Mouse (Mus musculus): Measurements from ENCODE around the gene Abca12. TPM values are rescaled to one million over a fixed set of nuclear protein-coding genes. Genes with fewer than 3 reads are reported as not detected.

Gene Abca12
- polyA plus RNA-seq, 1 experiment from 2014 or later, result 0.07 TPM

DNA sequence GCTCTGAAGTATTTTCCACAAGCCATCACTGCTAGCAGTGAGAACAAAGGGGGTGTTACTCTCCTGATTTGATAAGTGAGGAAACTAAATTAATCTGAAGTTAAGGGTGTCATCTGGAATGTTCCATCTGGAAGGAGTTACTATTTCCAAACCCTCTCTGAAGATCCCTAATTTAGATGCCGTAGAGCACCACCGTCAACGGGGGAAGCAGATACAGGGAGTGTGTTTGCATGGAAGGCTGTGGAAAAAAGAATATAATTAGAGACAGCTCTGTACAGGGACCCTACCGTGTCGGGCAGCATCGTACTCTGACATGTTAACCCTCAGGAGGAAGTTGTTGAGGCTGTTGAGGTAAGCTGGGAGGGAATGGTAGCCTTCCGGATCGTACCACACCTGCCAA, 142.6 kb downstream of the Abca12 start:
- Histone ChIP-seq H3K9me3 (ENCODE audit: control insufficient read depth, low read length) (no peaks in the 10 kb centered on the region), H3K4me1 (ENCODE audit: control insufficient read depth, insufficient read depth, low read length) (no peaks in the 10 kb centered on the region), H3K36me3 (ENCODE audit: control insufficient read depth, insufficient read depth, low read length) (no peaks in the 10 kb centered on the region), H3K27me3 (ENCODE audit: control insufficient read depth, insufficient read depth, low read length) (no peaks in the 10 kb centered on the region), H3K27ac (replicated peaks; ENCODE audit: low read depth, low read length) (no peak overlapping the region), H3K4me2 (ENCODE audit: low read depth, severe bottlenecking) (no peak overlapping the region), H3K4me3 (ENCODE audit: low read depth, low read length) (no peak overlapping the region), H3K9ac (ENCODE audit: low read length) (no peak overlapping the region)
- ATAC-seq (ENCODE audit: insufficient number of reproducible peaks, low FRiP score, low TSS enrichment, low read depth) (no peak), DNase-seq (ENCODE audit: low spot score) (no peak)
- WGBS, result 63% methylated on average over 8 of the region's 8 CpGs

- ATAC-seq (ENCODE audit: insufficient number of reproducible peaks, low FRiP score, low TSS enrichment, low read depth), result no peak
Observed at GRCm38 (mm10) chr1:71270083-71270482, 144.6 kb downstream of the Abca12 start.

GRCm38 (mm10) chr1:71266630-71267029, 148.1 kb downstream of the Abca12 start:
- 91% methylated on average over 8 of the region's 8 CpGs for WGBS
- ATAC-seq (ENCODE audit: insufficient number of reproducible peaks, low FRiP score, low TSS enrichment, low read depth), result no peak
- H3K36me3 ChIP-seq (ENCODE audit: control insufficient read depth, insufficient read depth, low read length), result no peaks in the 10 kb centered on the region

More at GRCm38 (mm10) chr1:71270083-71270482, 144.6 kb downstream of the Abca12 start:
- Histone ChIP-seq H3K4me3 (ENCODE audit: low read depth, low read length) (no peak overlapping the region), H3K4me1 (ENCODE audit: control insufficient read depth, insufficient read depth, low read length) (no peaks in the 10 kb centered on the region), H3K9me3 (ENCODE audit: control insufficient read depth, low read length) (no peaks in the 10 kb centered on the region), H3K4me2 (ENCODE audit: low read depth, severe bottlenecking) (no peak overlapping the region), H3K36me3 (ENCODE audit: control insufficient read depth, insufficient read depth, low read length) (no peaks in the 10 kb centered on the region), H3K27ac (replicated peaks; ENCODE audit: low read depth, low read length) (no peak overlapping the region), H3K9ac (ENCODE audit: low read length) (no peak overlapping the region), H3K27me3 (ENCODE audit: control insufficient read depth, insufficient read depth, low read length) (no peaks in the 10 kb centered on the region)
- WGBS, result 92% methylated on average over 3 of the region's 3 CpGs
- DNase-seq (ENCODE audit: low spot score), result no peak

GRCm38 (mm10) chr1:71263532-71263931, 151.2 kb downstream of the Abca12 start:
- H3K9ac ChIP-seq (ENCODE audit: low read length), result no peak overlapping the region
- no peak overlapping the region for H3K27ac ChIP-seq (replicated peaks; ENCODE audit: low read depth, low read length)
- H3K4me3 ChIP-seq (ENCODE audit: low read depth, low read length), result no peak overlapping the region
- no peaks in the 10 kb centered on the region for H3K36me3 ChIP-seq (ENCODE audit: control insufficient read depth, insufficient read depth, low read length)
- no peaks in the 10 kb centered on the region for H3K27me3 ChIP-seq (ENCODE audit: control insufficient read depth, insufficient read depth, low read length)
- no peak overlapping the region for H3K4me2 ChIP-seq (ENCODE audit: low read depth, severe bottlenecking)
- 93% methylated on average over 7 of the region's 7 CpGs for WGBS
- DNase-seq (ENCODE audit: low spot score), result no peak
- ATAC-seq (ENCODE audit: insufficient number of reproducible peaks, low FRiP score, low TSS enrichment, low read depth), result no peak
- H3K4me1 ChIP-seq (ENCODE audit: control insufficient read depth, insufficient read depth, low read length), result no peaks in the 10 kb centered on the region
- no peaks in the 10 kb centered on the region for H3K9me3 ChIP-seq (ENCODE audit: control insufficient read depth, low read length)

More at GRCm38 (mm10) chr1:71266630-71267029, 148.1 kb downstream of the Abca12 start:
- H3K4me1 ChIP-seq (ENCODE audit: control insufficient read depth, insufficient read depth, low read length), result no peaks in the 10 kb centered on the region
- DNase-seq (ENCODE audit: low spot score), result no peak
- H3K27ac ChIP-seq (replicated peaks; ENCODE audit: low read depth, low read length), result no peak overlapping the region
- H3K9ac ChIP-seq (ENCODE audit: low read length), result no peak overlapping the region
- H3K9me3 ChIP-seq (ENCODE audit: control insufficient read depth, low read length), result no peaks in the 10 kb centered on the region
- no peak overlapping the region for H3K4me2 ChIP-seq (ENCODE audit: low read depth, severe bottlenecking)
- H3K27me3 ChIP-seq (ENCODE audit: control insufficient read depth, insufficient read depth, low read length), result no peaks in the 10 kb centered on the region
- no peak overlapping the region for H3K4me3 ChIP-seq (ENCODE audit: low read depth, low read length)

DNA sequence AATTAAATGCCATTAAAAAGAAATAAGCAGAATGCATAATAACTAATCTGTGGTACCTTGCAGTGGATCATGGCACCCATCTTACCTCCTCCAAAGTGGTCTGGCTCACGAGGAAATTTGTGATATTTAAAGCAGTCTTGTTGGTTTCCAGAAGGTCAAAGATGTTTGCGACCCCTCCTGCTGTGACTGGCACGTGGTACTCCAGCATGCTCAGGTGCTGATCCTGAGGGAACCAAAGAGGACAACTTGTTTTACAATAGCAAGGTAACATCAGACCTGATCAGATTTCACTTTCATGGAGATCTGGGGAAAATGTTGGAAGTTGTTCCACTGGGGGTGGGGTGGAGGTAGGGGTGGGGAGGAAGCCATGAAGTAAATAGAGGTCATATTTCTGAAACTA, 170.1 kb downstream of the Abca12 start:
- Histone ChIP-seq H3K27ac (replicated peaks; ENCODE audit: low read depth, low read length) (no peak overlapping the region), H3K9me3 (ENCODE audit: control insufficient read depth, low read length) (no peaks in the 10 kb centered on the region), H3K9ac (ENCODE audit: low read length) (no peak overlapping the region), H3K4me1 (ENCODE audit: control insufficient read depth, insufficient read depth, low read length) (no peaks in the 10 kb centered on the region), H3K36me3 (ENCODE audit: control insufficient read depth, insufficient read depth, low read length) (no peaks in the 10 kb centered on the region), H3K4me3 (ENCODE audit: low read depth, low read length) (no peak overlapping the region), H3K4me2 (ENCODE audit: low read depth, severe bottlenecking) (no peak overlapping the region), H3K27me3 (ENCODE audit: control insufficient read depth, insufficient read depth, low read length) (no peaks in the 10 kb centered on the region)
- no peak for ATAC-seq (ENCODE audit: insufficient number of reproducible peaks, low FRiP score, low TSS enrichment, low read depth)
- 49% methylated on average over 3 of the region's 3 CpGs for WGBS
- no peak for DNase-seq (ENCODE audit: low spot score)

GRCm38 (mm10) chr1:71241396-71241795, 173.3 kb downstream of the Abca12 start:
- Histone ChIP-seq H3K4me1 (ENCODE audit: control insufficient read depth, insufficient read depth, low read length) (no peaks in the 10 kb centered on the region), H3K36me3 (ENCODE audit: control insufficient read depth, insufficient read depth, low read length) (no peaks in the 10 kb centered on the region), H3K27me3 (ENCODE audit: control insufficient read depth, insufficient read depth, low read length) (no peaks in the 10 kb centered on the region), H3K4me3 (ENCODE audit: low read depth, low read length) (no peak overlapping the region), H3K9me3 (ENCODE audit: control insufficient read depth, low read length) (no peaks in the 10 kb centered on the region), H3K27ac (replicated peaks; ENCODE audit: low read depth, low read length) (no peak overlapping the region), H3K4me2 (ENCODE audit: low read depth, severe bottlenecking) (no peak overlapping the region), H3K9ac (ENCODE audit: low read length) (no peak overlapping the region)
- ATAC-seq (ENCODE audit: insufficient number of reproducible peaks, low FRiP score, low TSS enrichment, low read depth), result no peak
- 80% methylated on average over 1 of the region's 1 CpGs for WGBS
- DNase-seq (ENCODE audit: low spot score), result no peak

GRCm38 (mm10) chr1:71239586-71239985, 175.1 kb downstream of the Abca12 start:
- DNase-seq (ENCODE audit: low spot score) (no peak), ATAC-seq (ENCODE audit: insufficient number of reproducible peaks, low FRiP score, low TSS enrichment, low read depth) (no peak)
- no peaks in the 10 kb centered on the region for H3K9me3 ChIP-seq (ENCODE audit: control insufficient read depth, low read length)
- no peaks in the 10 kb centered on the region for H3K36me3 ChIP-seq (ENCODE audit: control insufficient read depth, insufficient read depth, low read length)
- no peak overlapping the region for H3K4me3 ChIP-seq (ENCODE audit: low read depth, low read length)
- H3K9ac ChIP-seq (ENCODE audit: low read length), result no peak overlapping the region
- no peaks in the 10 kb centered on the region for H3K4me1 ChIP-seq (ENCODE audit: control insufficient read depth, insufficient read depth, low read length)
- no peak overlapping the region for H3K27ac ChIP-seq (replicated peaks; ENCODE audit: low read depth, low read length)
- H3K27me3 ChIP-seq (ENCODE audit: control insufficient read depth, insufficient read depth, low read length), result no peaks in the 10 kb centered on the region
- no peak overlapping the region for H3K4me2 ChIP-seq (ENCODE audit: low read depth, severe bottlenecking)
- WGBS, result 84% methylated on average over 4 of the region's 4 CpGs

DNA sequence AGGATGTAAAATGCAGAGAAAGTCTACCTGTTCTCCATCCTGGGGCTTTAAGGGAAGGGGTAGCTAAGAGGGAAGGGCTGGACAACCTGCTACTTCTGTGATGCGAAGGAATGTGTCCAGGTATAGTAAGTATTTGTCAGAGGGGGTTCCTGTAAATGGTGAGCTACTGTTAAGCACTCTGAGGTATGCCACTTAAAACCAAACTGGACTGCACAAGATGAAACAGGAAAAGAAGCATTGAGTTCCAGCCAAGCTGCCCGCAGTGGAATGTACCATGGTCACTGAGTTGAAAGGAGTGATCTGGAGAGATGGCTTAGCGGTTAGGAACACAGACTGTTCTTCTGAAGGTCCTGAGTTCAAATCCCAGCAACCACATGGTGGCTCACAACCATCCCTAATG, 179.4 kb downstream of the Abca12 start:
- Histone ChIP-seq H3K4me2 (ENCODE audit: low read depth, severe bottlenecking) (no peak overlapping the region), H3K4me3 (ENCODE audit: low read depth, low read length) (no peak overlapping the region), H3K27me3 (ENCODE audit: control insufficient read depth, insufficient read depth, low read length) (no peaks in the 10 kb centered on the region), H3K9ac (ENCODE audit: low read length) (no peak overlapping the region), H3K9me3 (ENCODE audit: control insufficient read depth, low read length) (no peaks in the 10 kb centered on the region), H3K27ac (replicated peaks; ENCODE audit: low read depth, low read length) (no peak overlapping the region), H3K36me3 (ENCODE audit: control insufficient read depth, insufficient read depth, low read length) (no peaks in the 10 kb centered on the region), H3K4me1 (ENCODE audit: control insufficient read depth, insufficient read depth, low read length) (no peaks in the 10 kb centered on the region)
- DNase-seq (ENCODE audit: low spot score), result no peak
- WGBS, result 90% methylated on average over 3 of the region's 3 CpGs
- ATAC-seq (ENCODE audit: insufficient number of reproducible peaks, low FRiP score, low TSS enrichment, low read depth), result no peak

GRCm38 (mm10) chr1:71231211-71231610, 183.5 kb downstream of the Abca12 start:
- Histone ChIP-seq H3K4me1 (ENCODE audit: control insufficient read depth, insufficient read depth, low read length) (no peaks in the 10 kb centered on the region), H3K27me3 (ENCODE audit: control insufficient read depth, insufficient read depth, low read length) (no peaks in the 10 kb centered on the region), H3K9me3 (ENCODE audit: control insufficient read depth, low read length) (no peaks in the 10 kb centered on the region), H3K4me3 (ENCODE audit: low read depth, low read length) (no peak overlapping the region), H3K9ac (ENCODE audit: low read length) (no peak overlapping the region), H3K27ac (replicated peaks; ENCODE audit: low read depth, low read length) (no peak overlapping the region), H3K36me3 (ENCODE audit: control insufficient read depth, insufficient read depth, low read length) (no peaks in the 10 kb centered on the region), H3K4me2 (ENCODE audit: low read depth, severe bottlenecking) (no peak overlapping the region)
- ATAC-seq (ENCODE audit: insufficient number of reproducible peaks, low FRiP score, low TSS enrichment, low read depth) (no peak), DNase-seq (ENCODE audit: low spot score) (no peak)
- WGBS, result 75% methylated on average over 2 of the region's 2 CpGs
